Mouse (Mus musculus) central nervous system, embryonic 18 days (tissue): ENCODE measurements around the gene Arhgef40. TPM values are rescaled to one million over a fixed set of nuclear protein-coding genes. Genes with fewer than 3 reads are reported as not detected.

Experiments used
- polyA plus RNA-seq: library from polyadenylated mRNA; depleted of rRNA; stranded (reverse); fragments of >200 nt; gene quantifications from 2 replicates; pipeline ENCODE4 v1.2.3, GENCODE M21; 2012; rRNA removed

Gene Arhgef40
- 68.2 and 77.7 TPM in 2 replicates for polyA plus RNA-seq

DNA sequence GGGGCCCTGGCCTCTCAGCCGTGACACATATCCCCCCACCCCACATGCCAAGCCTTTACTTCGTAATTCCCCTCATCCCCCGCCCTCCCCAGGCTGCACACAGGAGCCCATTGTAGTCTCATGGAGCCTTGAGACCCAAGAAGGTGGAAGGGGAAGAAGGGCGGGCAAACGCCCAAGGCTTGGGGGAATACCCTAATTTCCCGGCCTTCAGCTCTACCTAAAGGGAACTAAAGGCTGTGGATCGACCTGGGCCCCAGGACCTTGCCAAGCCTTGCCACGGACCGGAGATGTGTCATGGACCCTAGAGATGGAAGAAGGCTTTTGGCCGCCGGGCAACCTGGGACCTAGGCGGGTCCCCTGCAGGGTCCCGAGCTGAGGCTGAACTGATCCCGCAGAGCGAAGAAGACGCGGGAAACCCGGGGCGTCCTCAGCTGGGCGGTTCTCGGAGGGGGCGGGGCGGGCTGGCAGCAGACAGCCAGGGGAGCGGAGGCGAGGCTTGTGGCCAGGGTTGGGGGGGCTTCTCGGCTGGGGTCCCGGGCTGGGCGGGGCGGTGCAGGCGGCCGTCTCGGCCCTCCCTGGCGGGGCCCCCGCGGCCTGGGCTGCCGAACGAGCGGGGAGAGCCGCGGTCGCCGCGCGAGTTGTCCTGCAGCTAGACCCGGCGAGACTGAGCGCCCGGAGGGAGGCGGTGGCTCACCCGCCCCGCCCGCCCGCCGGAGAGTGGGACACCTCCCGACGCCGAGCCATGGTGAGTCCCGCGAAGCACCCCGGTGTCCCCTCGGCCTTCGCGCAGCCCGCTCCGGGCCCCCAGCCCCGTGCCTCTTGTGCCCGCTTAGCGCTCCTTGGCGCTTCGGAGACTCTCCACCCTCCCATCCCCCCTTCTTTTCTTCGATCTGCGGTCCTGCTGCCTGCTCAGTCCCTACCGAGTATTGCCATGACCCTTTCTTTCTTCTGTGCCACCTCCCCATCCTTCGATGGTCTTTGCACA is at the start of gene Arhgef40:
TSS of gene Arhgef40 (plus strand) at position 473 of the 985 bp plus-strand sequence.

DNA sequence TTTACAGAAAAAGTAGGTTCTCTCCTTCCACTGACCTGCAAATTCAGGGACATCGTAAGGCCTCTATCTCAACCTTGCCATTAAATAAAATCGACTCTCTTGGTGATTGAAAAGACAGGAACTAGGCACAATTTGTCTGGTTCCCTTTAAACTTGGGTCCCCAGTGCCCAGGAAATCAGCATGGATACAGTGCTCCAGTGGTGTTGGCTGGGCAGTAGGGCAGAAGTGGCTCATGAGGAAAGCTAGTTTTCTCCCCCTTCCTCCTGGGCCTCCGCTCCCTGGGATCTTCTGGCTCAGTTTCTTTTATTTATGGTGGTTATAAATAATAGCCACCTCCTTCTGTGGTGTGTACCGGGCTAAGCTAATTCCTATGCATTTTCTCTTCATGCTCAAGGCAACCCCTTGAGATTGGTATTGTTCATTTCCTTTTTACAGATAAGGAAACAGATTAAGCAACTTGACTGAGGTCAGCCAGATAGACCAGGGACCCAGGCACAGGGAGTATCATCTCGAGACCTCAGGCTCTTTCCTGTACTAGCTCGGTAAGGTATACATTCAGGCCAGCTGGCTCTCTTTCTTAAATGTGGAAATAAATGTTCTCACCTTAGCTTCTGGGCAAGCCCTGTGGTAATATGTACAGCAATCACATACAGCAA is 31.1 kb downstream of the Arhgef40 start, which contains the start of gene Tmem253:
TSS of gene Tmem253 (plus strand) at position 214 of the 656 bp plus-strand sequence.

DNA sequence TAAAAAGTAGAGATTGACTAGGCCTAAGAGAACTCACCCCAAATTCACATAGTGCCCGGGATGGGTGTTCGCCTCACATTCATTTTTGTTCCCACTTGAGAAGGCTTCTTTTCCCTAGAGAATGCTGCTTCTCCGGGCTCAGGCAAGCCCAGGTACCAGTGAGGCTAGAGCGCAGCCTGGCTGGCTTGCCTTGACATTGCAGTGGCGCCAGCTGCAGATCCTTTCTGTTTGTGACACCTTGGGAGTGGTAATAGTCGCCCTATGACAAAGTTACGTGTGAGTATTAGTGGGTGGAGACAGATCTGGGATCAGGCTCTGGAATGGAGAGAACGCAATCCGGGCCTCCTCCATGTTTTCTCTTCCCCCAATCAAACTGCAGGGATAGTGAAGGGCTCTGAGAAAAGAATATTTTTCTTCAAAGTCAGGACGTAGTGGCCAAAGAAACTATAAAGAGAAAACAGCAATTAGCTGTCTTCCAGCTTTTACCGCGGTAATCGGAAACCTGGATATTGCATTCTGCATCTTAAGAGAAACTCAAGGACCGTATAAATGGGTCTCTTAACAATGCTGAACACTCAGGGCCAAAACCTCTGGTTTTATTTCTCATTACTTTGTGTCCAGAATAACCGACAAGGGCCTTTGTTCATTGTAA is 36.1 kb downstream of the Arhgef40 start, which contains the start of gene Zfp219:
TSS of gene Zfp219 (minus strand) at position 248 of the 652 bp plus-strand sequence.

DNA sequence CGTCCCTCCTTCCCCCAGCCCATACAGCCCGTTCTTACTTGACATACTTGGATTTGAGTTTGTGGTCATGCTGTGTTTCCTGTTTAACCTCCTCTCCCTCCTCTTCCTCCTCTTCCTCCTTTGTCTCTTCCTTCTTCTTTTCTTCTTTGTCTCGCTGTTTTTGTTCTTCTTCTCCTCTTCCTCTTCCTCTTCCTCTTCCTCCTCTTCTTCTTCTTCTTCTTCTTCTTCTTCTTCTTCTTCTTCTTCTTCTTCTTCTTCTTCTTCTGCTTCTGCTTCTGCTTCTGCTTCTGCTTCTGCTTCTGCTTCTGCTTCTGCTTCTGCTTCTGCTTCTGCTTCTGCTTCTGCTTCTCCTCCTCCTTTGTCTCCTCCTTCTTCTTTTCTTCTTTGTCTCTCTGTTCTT is 57.8 kb downstream of the Arhgef40 start, which contains the start of gene Olfr221:
TSS of gene Olfr221 (minus strand) at position 101 of the 400 bp plus-strand sequence.

Other genes starting within 250 kb of the Arhgef40 start
- gene Ang4, start 211.1 kb upstream of the Arhgef40 start, polyA plus RNA-seq: not detected in 2 replicates
- not detected in 2 replicates for gene AY358078, start 184.7 kb upstream of the Arhgef40 start, polyA plus RNA-seq
- gene Ear6, start 131.0 kb upstream of the Arhgef40 start, polyA plus RNA-seq: not detected in 2 replicates
- gene Mettl17, start 99.9 kb upstream of the Arhgef40 start, polyA plus RNA-seq: 65.0 and 71.3 TPM in 2 replicates
- gene Slc39a2, start 91.8 kb upstream of the Arhgef40 start, polyA plus RNA-seq: 16.6 and 16.8 TPM in 2 replicates
- gene Ndrg2, start 70.6 kb upstream of the Arhgef40 start, polyA plus RNA-seq: 153 and 175 TPM in 2 replicates
- gene Tppp2, start 66.3 kb upstream of the Arhgef40 start, polyA plus RNA-seq: not detected in 2 replicates
- gene Rnase13, start 61.9 kb upstream of the Arhgef40 start, polyA plus RNA-seq: not detected in 2 replicates
- 0.76 and 0.80 TPM in 2 replicates for gene Tmem253, start 30.9 kb downstream of the Arhgef40 start, polyA plus RNA-seq
- 91.4 and 96.6 TPM in 2 replicates for gene Zfp219, start 36.0 kb downstream of the Arhgef40 start, polyA plus RNA-seq
- gene Olfr221, start 57.7 kb downstream of the Arhgef40 start, polyA plus RNA-seq: 0.05 TPM in 1 of 2 replicates, not detected in the other
- 382 and 402 TPM in 2 replicates for gene Hnrnpc, start 119.3 kb downstream of the Arhgef40 start, polyA plus RNA-seq
- 3.9 and 4.0 TPM in 2 replicates for gene Rpgrip1, start 126.0 kb downstream of the Arhgef40 start, polyA plus RNA-seq
- 29.1 and 29.4 TPM in 2 replicates for gene Supt16, start 212.7 kb downstream of the Arhgef40 start, polyA plus RNA-seq